Mouse (Mus musculus) bone marrow, adult 2 months (tissue): ENCODE measurements around the gene Inip.

ENCODE experiments used
- CTCF ChIP-seq: fragments of 200-500 bp; IDR thresholded peaks from 2 replicates; pipeline ENCODE4 v1.5.1; 2011; ENCODE audit warnings: low read length, control low read depth; ENCODE audit not compliant: control insufficient read depth, insufficient read depth
- POLR2A ChIP-seq: fragments of 200-500 bp; IDR thresholded peaks from 2 replicates; pipeline ENCODE4 v1.6.1; 2011; ENCODE audit warnings: low read depth, mild to moderate bottlenecking, control low read depth, low read length, borderline replicate concordance; ENCODE audit not compliant: control insufficient read depth

- TF ChIP-seq POLR2A (no peak), CTCF (no peak)
Observed at GRCm38 (mm10) chr4:59767717-59768116, 33.7 kb downstream of the Inip start.
